15 mouse cellular contexts compared by ENCODE assay signal in genomic region chr11:57986053-57986452, GRCm38 (mm10).
"Had no signal": no experiment of that assay in that cellular context is flagged by ENCODE, and none has a peak within 500 bp of the region (broad histone marks: within the 10 kb centered on the region; RNA-seq: fewer than 3 reads in every experiment).

No protein-coding gene starts in this region.

- H3K27ac ChIP-seq: kidney, postnatal 0 days; layer of hippocampus, adult 2 months; limb, embryonic 13.5 days; neural tube, embryonic 12.5 days had no signal

- ATAC-seq: lung, postnatal 0 days had no signal

- H3K4me1 ChIP-seq: neural tube, embryonic 12.5 days had no signal

- H3K4me3 ChIP-seq: layer of hippocampus, adult 2 months; limb, embryonic 13.5 days; neural tube, embryonic 12.5 days had no signal

- DNase-seq: kidney, adult 11 months; kidney, adult 9 months; kidney, postnatal 4 days; left cerebral cortex, postnatal 4 days; lung, adult 2 months; lung, postnatal 36 days; midbrain, embryonic 14.5 days; right cerebral cortex, postnatal 4 days; thymus, adult 18-20 months; thymus, postnatal 14 days had no signal

- H3K4me2 ChIP-seq: limb, embryonic 13.5 days; neural tube, embryonic 12.5 days had no signal

- H3K36me3 ChIP-seq: limb, embryonic 13.5 days; neural tube, embryonic 12.5 days had no signal

- H3K9me3 ChIP-seq: limb, embryonic 13.5 days; neural tube, embryonic 12.5 days had no signal

- H3K27me3 ChIP-seq: limb, embryonic 13.5 days; neural tube, embryonic 12.5 days had no signal

- H3K9ac ChIP-seq: limb, embryonic 13.5 days; neural tube, embryonic 12.5 days had no signal
